Mouse (Mus musculus): ENCODE measurements around the gene Kif6. TPM values are rescaled to one million over a fixed set of nuclear protein-coding genes. Genes with fewer than 3 reads are reported as not detected.

The Kif6 gene
- polyA plus RNA-seq, 1 experiment from 2014 or later, result 3.1 TPM

- 64% methylated on average over 3 of the region's 3 CpGs for WGBS
- Histone ChIP-seq H3K27me3 (ENCODE audit: control insufficient read depth, insufficient read depth, low read length) (no peaks in the 10 kb centered on the region), H3K9ac (replicated peaks; ENCODE audit: low read length) (no peak overlapping the region), H3K36me3 (replicated peaks; ENCODE audit: control insufficient read depth, insufficient read depth, low read depth, low read length) (no peaks in the 10 kb centered on the region), H3K4me3 (ENCODE audit: low read depth, low read length) (no peak overlapping the region), H3K4me1 (ENCODE audit: control insufficient read depth, insufficient read depth, low read length) (0 out of 2 replicates have a peak, but pooled peaks cover 3% of the 10 kb centered on the region), H3K27ac (replicated peaks; ENCODE audit: low read depth, low read length) (no peak overlapping the region), H3K9me3 (replicated peaks; ENCODE audit: control insufficient read depth, low read length) (no peaks in the 10 kb centered on the region), H3K4me2 (ENCODE audit: low read depth, low read length) (no peak overlapping the region)
- no peak for ATAC-seq (replicated peaks; ENCODE audit: insufficient number of reproducible peaks, low FRiP score, low TSS enrichment, low read depth)
- no peak for DNase-seq (ENCODE audit: low spot score)
These were observed 237.2 kb downstream of the Kif6 start for GRCm38 (mm10) chr17:49852183-49852582.

- Histone ChIP-seq H3K27ac (replicated peaks; ENCODE audit: low read depth, low read length) (no peak overlapping the region), H3K27me3 (ENCODE audit: control insufficient read depth, insufficient read depth, low read length) (no peaks in the 10 kb centered on the region), H3K4me3 (ENCODE audit: low read depth, low read length) (no peak overlapping the region), H3K36me3 (replicated peaks; ENCODE audit: control insufficient read depth, insufficient read depth, low read depth, low read length) (no peaks in the 10 kb centered on the region), H3K9ac (replicated peaks; ENCODE audit: low read length) (no peak overlapping the region; the same call in 1 of the 2 replicates), H3K9me3 (replicated peaks; ENCODE audit: control insufficient read depth, low read length) (no peaks in the 10 kb centered on the region), H3K4me2 (ENCODE audit: low read depth, low read length) (no peak overlapping the region), H3K4me1 (ENCODE audit: control insufficient read depth, insufficient read depth, low read length) (0 out of 2 replicates have a peak, but pooled peaks cover 3% of the 10 kb centered on the region)
- DNase-seq (ENCODE audit: low spot score), result no peak
- WGBS, result 21% methylated on average over 4 of the region's 4 CpGs
- peak; percentile 87 for ATAC-seq (replicated peaks; ENCODE audit: insufficient number of reproducible peaks, low FRiP score, low TSS enrichment, low read depth)
These were observed 240.8 kb downstream of the Kif6 start for GRCm38 (mm10) chr17:49855785-49856184.

- no peak overlapping the region for H3K27ac ChIP-seq (replicated peaks; ENCODE audit: low read depth, low read length)
- H3K9ac ChIP-seq (replicated peaks; ENCODE audit: low read length), result no peak overlapping the region
- no peaks in the 10 kb centered on the region for H3K36me3 ChIP-seq (replicated peaks; ENCODE audit: control insufficient read depth, insufficient read depth, low read depth, low read length)
- H3K27me3 ChIP-seq (ENCODE audit: control insufficient read depth, insufficient read depth, low read length), result no peaks in the 10 kb centered on the region
- DNase-seq (ENCODE audit: low spot score) (no peak), ATAC-seq (replicated peaks; ENCODE audit: insufficient number of reproducible peaks, low FRiP score, low TSS enrichment, low read depth) (no peak)
- no peaks in the 10 kb centered on the region for H3K9me3 ChIP-seq (replicated peaks; ENCODE audit: control insufficient read depth, low read length)
- peaks cover 5% of the 10 kb centered on the region; the same call in 1 of the 2 replicates for H3K4me1 ChIP-seq (ENCODE audit: control insufficient read depth, insufficient read depth, low read length)
- no peak overlapping the region for H3K4me3 ChIP-seq (ENCODE audit: low read depth, low read length)
- 89% methylated on average over 10 of the region's 10 CpGs for WGBS
- no peak overlapping the region for H3K4me2 ChIP-seq (ENCODE audit: low read depth, low read length)
These were observed 245.3 kb downstream of the Kif6 start for GRCm38 (mm10) chr17:49860057-49860816.

DNA sequence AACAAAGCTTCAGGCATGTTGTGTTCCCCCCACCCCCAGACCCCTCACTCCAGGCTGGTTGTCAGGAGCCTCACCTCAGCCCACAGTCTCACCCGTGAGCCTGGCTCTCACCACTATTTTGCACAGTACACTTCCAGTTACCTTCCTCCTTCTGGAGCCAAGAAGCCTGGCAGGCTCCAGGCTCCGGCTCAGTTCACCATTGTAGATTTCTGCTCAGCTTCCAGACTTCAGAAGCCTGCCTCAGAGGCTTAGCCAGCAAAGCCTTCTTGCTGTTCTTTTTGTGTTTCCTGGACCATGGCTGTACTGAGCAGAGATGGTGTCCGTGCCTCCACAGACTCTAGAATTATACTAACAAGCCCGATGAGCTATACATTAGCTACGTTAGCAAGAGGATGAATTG lies 248.7 kb downstream of the Kif6 start:
- Histone ChIP-seq H3K4me2 (ENCODE audit: low read depth, low read length) (no peak overlapping the region), H3K27ac (replicated peaks; ENCODE audit: low read depth, low read length) (no peak overlapping the region), H3K36me3 (replicated peaks; ENCODE audit: control insufficient read depth, insufficient read depth, low read depth, low read length) (no peaks in the 10 kb centered on the region), H3K27me3 (ENCODE audit: control insufficient read depth, insufficient read depth, low read length) (no peaks in the 10 kb centered on the region), H3K9me3 (replicated peaks; ENCODE audit: control insufficient read depth, low read length) (no peaks in the 10 kb centered on the region), H3K9ac (replicated peaks; ENCODE audit: low read length) (no peak overlapping the region), H3K4me3 (ENCODE audit: low read depth, low read length) (no peak overlapping the region), H3K4me1 (ENCODE audit: control insufficient read depth, insufficient read depth, low read length) (peaks cover 2% of the 10 kb centered on the region; the same call in 1 of the 2 replicates)
- no peak; the same call in 1 of the 2 replicates for ATAC-seq (replicated peaks; ENCODE audit: insufficient number of reproducible peaks, low FRiP score, low TSS enrichment, low read depth)
- 46% methylated on average over 5 of the region's 5 CpGs for WGBS
- DNase-seq (ENCODE audit: low spot score), result no peak

GRCm38 (mm10) chr17:49865604-49866003 lies 250.7 kb downstream of the Kif6 start:
- Histone ChIP-seq H3K27ac (replicated peaks; ENCODE audit: low read depth, low read length) (no peak overlapping the region), H3K9me3 (replicated peaks; ENCODE audit: control insufficient read depth, low read length) (no peaks in the 10 kb centered on the region), H3K27me3 (ENCODE audit: control insufficient read depth, insufficient read depth, low read length) (no peaks in the 10 kb centered on the region), H3K4me2 (ENCODE audit: low read depth, low read length) (no peak overlapping the region), H3K4me1 (ENCODE audit: control insufficient read depth, insufficient read depth, low read length) (peaks cover 2% of the 10 kb centered on the region; the same call in 1 of the 2 replicates), H3K4me3 (ENCODE audit: low read depth, low read length) (no peak overlapping the region), H3K9ac (replicated peaks; ENCODE audit: low read length) (no peak overlapping the region), H3K36me3 (replicated peaks; ENCODE audit: control insufficient read depth, insufficient read depth, low read depth, low read length) (no peaks in the 10 kb centered on the region)
- 88% methylated on average over 2 of the region's 2 CpGs for WGBS
- ATAC-seq (replicated peaks; ENCODE audit: insufficient number of reproducible peaks, low FRiP score, low TSS enrichment, low read depth) (no peak), DNase-seq (ENCODE audit: low spot score) (no peak)

- Histone ChIP-seq H3K4me1 (ENCODE audit: control insufficient read depth, insufficient read depth, low read length) (peaks cover 2% of the 10 kb centered on the region; the same call in 1 of the 2 replicates), H3K36me3 (replicated peaks; ENCODE audit: control insufficient read depth, insufficient read depth, low read depth, low read length) (no peaks in the 10 kb centered on the region), H3K9me3 (replicated peaks; ENCODE audit: control insufficient read depth, low read length) (no peaks in the 10 kb centered on the region), H3K4me3 (ENCODE audit: low read depth, low read length) (no peak overlapping the region), H3K4me2 (ENCODE audit: low read depth, low read length) (no peak overlapping the region), H3K27me3 (ENCODE audit: control insufficient read depth, insufficient read depth, low read length) (no peaks in the 10 kb centered on the region), H3K9ac (replicated peaks; ENCODE audit: low read length) (no peak overlapping the region), H3K27ac (replicated peaks; ENCODE audit: low read depth, low read length) (no peak overlapping the region)
- no peak for ATAC-seq (replicated peaks; ENCODE audit: insufficient number of reproducible peaks, low FRiP score, low TSS enrichment, low read depth)
- WGBS, result 58% methylated on average over 8 of the region's 8 CpGs
- DNase-seq (ENCODE audit: low spot score), result no peak
These were observed 251.8 kb downstream of the Kif6 start for GRCm38 (mm10) chr17:49866653-49867215.

DNA sequence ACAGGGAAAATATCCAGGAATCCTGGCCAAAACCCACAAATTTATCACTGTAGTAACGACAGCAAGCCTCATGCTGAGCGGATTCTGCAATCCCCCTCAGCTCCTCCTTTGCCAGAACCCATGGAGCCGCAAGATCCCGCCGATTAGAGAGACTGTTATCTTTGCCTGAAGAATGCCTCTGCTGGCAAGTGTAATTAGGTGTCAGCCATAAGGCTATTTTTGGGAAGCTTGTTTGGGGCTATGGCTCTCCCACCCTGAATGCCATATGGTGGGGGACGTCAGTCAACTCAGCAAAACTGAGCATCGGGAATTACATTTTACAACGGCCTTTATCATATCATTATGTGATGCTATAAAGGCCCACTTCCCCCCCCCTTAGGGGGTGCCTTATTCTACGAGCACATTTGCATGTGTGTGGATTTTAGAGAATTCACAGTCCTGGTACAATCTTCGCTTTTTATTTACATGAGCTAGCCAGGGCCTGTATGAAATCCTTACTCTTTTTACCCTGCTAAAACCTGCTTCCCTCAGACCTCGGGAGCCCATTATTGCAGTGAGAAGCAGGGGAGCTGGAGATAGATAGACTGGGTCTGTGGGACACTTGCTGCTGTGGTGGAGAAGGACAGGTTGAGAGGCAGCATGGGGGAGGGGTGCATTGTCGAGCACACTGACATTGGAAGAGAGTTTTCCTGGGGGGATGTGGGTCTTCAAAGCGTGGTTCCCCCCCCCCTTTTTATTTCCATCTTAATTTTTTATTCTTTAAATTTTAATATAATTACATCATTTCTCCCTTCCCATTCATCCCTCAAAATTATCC lies 252.6 kb downstream of the Kif6 start:
- WGBS, result 32% methylated on average over 13 of the region's 13 CpGs
- Histone ChIP-seq H3K36me3 (replicated peaks; ENCODE audit: control insufficient read depth, insufficient read depth, low read depth, low read length) (no peaks in the 10 kb centered on the region), H3K4me2 (ENCODE audit: low read depth, low read length) (no peak overlapping the region), H3K9ac (replicated peaks; ENCODE audit: low read length) (no peak overlapping the region), H3K27me3 (ENCODE audit: control insufficient read depth, insufficient read depth, low read length) (no peaks in the 10 kb centered on the region), H3K27ac (replicated peaks; ENCODE audit: low read depth, low read length) (no peak overlapping the region), H3K4me3 (ENCODE audit: low read depth, low read length) (no peak overlapping the region), H3K4me1 (ENCODE audit: control insufficient read depth, insufficient read depth, low read length) (peaks cover 2% of the 10 kb centered on the region; the same call in 1 of the 2 replicates), H3K9me3 (replicated peaks; ENCODE audit: control insufficient read depth, low read length) (no peaks in the 10 kb centered on the region)
- no peak for DNase-seq (ENCODE audit: low spot score)
- ATAC-seq (replicated peaks; ENCODE audit: insufficient number of reproducible peaks, low FRiP score, low TSS enrichment, low read depth), result no peak

Measured in embryonic facial prominence, embryonic 11.5 days (tissue).